Mouse (Mus musculus): ENCODE measurements at regions not wholly inside any gene's neighbourhood (a gene's known extent, or its start where the extent isn't known, plus 50 kb on each side); places are given as distances from the start of the nearest gene placed in this dataset.

- WGBS, result 97% methylated on average over 1 of the region's 1 CpGs
- Histone ChIP-seq H3K27ac (replicated peaks; ENCODE audit: low read depth, low read length) (no peak overlapping the region), H3K9me3 (ENCODE audit: control insufficient read depth, low read length) (no peaks in the 10 kb centered on the region), H3K4me1 (ENCODE audit: control insufficient read depth, insufficient read depth, low read length) (no peaks in the 10 kb centered on the region), H3K36me3 (ENCODE audit: control insufficient read depth, insufficient read depth, low read length) (no peaks in the 10 kb centered on the region), H3K4me2 (replicated peaks; ENCODE audit: low read depth, low read length, severe bottlenecking) (no peak overlapping the region), H3K27me3 (ENCODE audit: control insufficient read depth, insufficient read depth, low read length) (no peaks in the 10 kb centered on the region), H3K9ac (ENCODE audit: low read depth, low read length, severe bottlenecking) (no peak overlapping the region), H3K4me3 (replicated peaks; ENCODE audit: low read length) (no peak overlapping the region)
- TF ChIP-seq POLR2A (IDR thresholded peaks at IDR 0.05; ENCODE audit: borderline replicate concordance, extremely low read depth, insufficient read depth, insufficient read length), result no peak
- ATAC-seq (ENCODE audit: low FRiP score, low read depth) (no peak), DNase-seq (ENCODE audit: low spot score) (no peak)
These were observed 745.9 kb downstream of the Tmem182 start for GRCm38 (mm10) chr1:41551271-41551670.

GRCm38 (mm10) chr1:41555607-41556006 lies 750.2 kb downstream of the Tmem182 start:
- no peaks in the 10 kb centered on the region for H3K9me3 ChIP-seq (ENCODE audit: control insufficient read depth, low read length)
- H3K36me3 ChIP-seq (ENCODE audit: control insufficient read depth, insufficient read depth, low read length), result no peaks in the 10 kb centered on the region
- H3K9ac ChIP-seq (ENCODE audit: low read depth, low read length, severe bottlenecking), result no peak overlapping the region
- H3K4me2 ChIP-seq (replicated peaks; ENCODE audit: low read depth, low read length, severe bottlenecking), result no peak overlapping the region
- no peaks in the 10 kb centered on the region for H3K27me3 ChIP-seq (ENCODE audit: control insufficient read depth, insufficient read depth, low read length)
- H3K27ac ChIP-seq (replicated peaks; ENCODE audit: low read depth, low read length), result no peak overlapping the region
- H3K4me3 ChIP-seq (replicated peaks; ENCODE audit: low read length), result no peak overlapping the region
- no peaks in the 10 kb centered on the region for H3K4me1 ChIP-seq (ENCODE audit: control insufficient read depth, insufficient read depth, low read length)
- ATAC-seq (ENCODE audit: low FRiP score, low read depth) (no peak), DNase-seq (ENCODE audit: low spot score) (no peak)
- WGBS, result 82% methylated on average over 2 of the region's 2 CpGs
- TF ChIP-seq POLR2A (IDR thresholded peaks at IDR 0.05; ENCODE audit: borderline replicate concordance, extremely low read depth, insufficient read depth, insufficient read length), result no peak

GRCm38 (mm10) chr1:41559101-41559665 lies 753.8 kb downstream of the Tmem182 start:
- ATAC-seq (ENCODE audit: low FRiP score, low read depth), result no peak
- Histone ChIP-seq H3K9ac (ENCODE audit: low read depth, low read length, severe bottlenecking) (no peak overlapping the region), H3K36me3 (ENCODE audit: control insufficient read depth, insufficient read depth, low read length) (no peaks in the 10 kb centered on the region), H3K4me3 (replicated peaks; ENCODE audit: low read length) (no peak overlapping the region), H3K4me1 (ENCODE audit: control insufficient read depth, insufficient read depth, low read length) (no peaks in the 10 kb centered on the region), H3K9me3 (ENCODE audit: control insufficient read depth, low read length) (no peaks in the 10 kb centered on the region), H3K27me3 (ENCODE audit: control insufficient read depth, insufficient read depth, low read length) (no peaks in the 10 kb centered on the region), H3K4me2 (replicated peaks; ENCODE audit: low read depth, low read length, severe bottlenecking) (no peak overlapping the region), H3K27ac (replicated peaks; ENCODE audit: low read depth, low read length) (no peak overlapping the region)
- no peak for TF ChIP-seq POLR2A (IDR thresholded peaks at IDR 0.05; ENCODE audit: borderline replicate concordance, extremely low read depth, insufficient read depth, insufficient read length)
- no peak for DNase-seq (ENCODE audit: low spot score)
- WGBS, result 89% methylated on average over 17 of the region's 17 CpGs

- Histone ChIP-seq H3K27me3 (ENCODE audit: control insufficient read depth, insufficient read depth, low read length) (no peaks in the 10 kb centered on the region), H3K4me1 (ENCODE audit: control insufficient read depth, insufficient read depth, low read length) (no peaks in the 10 kb centered on the region), H3K4me2 (replicated peaks; ENCODE audit: low read depth, low read length, severe bottlenecking) (no peak overlapping the region), H3K27ac (replicated peaks; ENCODE audit: low read depth, low read length) (no peak overlapping the region), H3K9me3 (ENCODE audit: control insufficient read depth, low read length) (no peaks in the 10 kb centered on the region), H3K4me3 (replicated peaks; ENCODE audit: low read length) (no peak overlapping the region), H3K9ac (ENCODE audit: low read depth, low read length, severe bottlenecking) (no peak overlapping the region), H3K36me3 (ENCODE audit: control insufficient read depth, insufficient read depth, low read length) (no peaks in the 10 kb centered on the region)
- ATAC-seq (ENCODE audit: low FRiP score, low read depth) (no peak), DNase-seq (ENCODE audit: low spot score) (no peak)
- 69% methylated on average over 3 of the region's 3 CpGs for WGBS
- no peak for TF ChIP-seq POLR2A (IDR thresholded peaks at IDR 0.05; ENCODE audit: borderline replicate concordance, extremely low read depth, insufficient read depth, insufficient read length)
These were observed 754.6 kb downstream of the Tmem182 start for GRCm38 (mm10) chr1:41559991-41560390.

GRCm38 (mm10) chr1:41603471-41603870 lies 798.1 kb downstream of the Tmem182 start:
- Histone ChIP-seq H3K9me3 (ENCODE audit: control insufficient read depth, low read length) (no peaks in the 10 kb centered on the region), H3K9ac (ENCODE audit: low read depth, low read length, severe bottlenecking) (no peak overlapping the region), H3K27me3 (ENCODE audit: control insufficient read depth, insufficient read depth, low read length) (no peaks in the 10 kb centered on the region), H3K27ac (replicated peaks; ENCODE audit: low read depth, low read length) (no peak overlapping the region), H3K4me1 (ENCODE audit: control insufficient read depth, insufficient read depth, low read length) (0 out of 2 replicates have a peak, but pooled peaks cover 3% of the 10 kb centered on the region), H3K36me3 (ENCODE audit: control insufficient read depth, insufficient read depth, low read length) (no peaks in the 10 kb centered on the region), H3K4me3 (replicated peaks; ENCODE audit: low read length) (no peak overlapping the region), H3K4me2 (replicated peaks; ENCODE audit: low read depth, low read length, severe bottlenecking) (no peak overlapping the region)
- ATAC-seq (ENCODE audit: low FRiP score, low read depth) (no peak), DNase-seq (ENCODE audit: low spot score) (no peak)
- no peak for TF ChIP-seq POLR2A (IDR thresholded peaks at IDR 0.05; ENCODE audit: borderline replicate concordance, extremely low read depth, insufficient read depth, insufficient read length)
- WGBS, result 92% methylated on average over 5 of the region's 5 CpGs

All from limb, embryonic 14.5 days (tissue).